Mouse (Mus musculus): ENCODE results near the gene Pitpnm2.

- TF ChIP-seq CTCF (IDR thresholded peaks at IDR 0.05; ENCODE audit: control insufficient read depth, insufficient read depth, insufficient replicate concordance, low read depth, low read length) (no peak), POLR2A (IDR thresholded peaks at IDR 0.05; ENCODE audit: control insufficient read depth, low read depth, low read length) (no peak)
Observed at GRCm38 (mm10) chr5:124149028-124149427, 100.5 kb downstream of the Pitpnm2 start.
